Mouse (Mus musculus) midbrain, postnatal 0 days (tissue): ENCODE data around the gene Zc3h12a. TPM values are rescaled to one million over a fixed set of nuclear protein-coding genes. Genes with fewer than 3 reads are reported as not detected.
A peak's percentile ranks its signal among the peaks of the same experiment; 100 is the strongest.

ENCODE experiments used
- ATAC-seq: fragments of 200-750 bp; cut with Nextera tagmentation; 2 replicates; pipeline ENCODE4 v1.8.0; 2017; ENCODE audit warnings: moderate number of reproducible peaks, mild to moderate bottlenecking, moderate TSS enrichment, moderate library complexity; ENCODE audit not compliant: low FRiP score
- DNase-seq: peaks from one replicate; pipeline ENCODE4 v3.0.0-alpha.2; 2015; ENCODE audit warnings: low spot score
- H3K27ac ChIP-seq: fragments of 300-500 bp; sonication (generic); 2 replicates; pipeline ENCODE4 v1.5.1; 2014; ENCODE audit warnings: low read depth, mild to moderate bottlenecking, low read length, mixed read lengths
- H3K27me3 ChIP-seq: fragments of 300-500 bp; sonication (generic); 2 replicates; pipeline ENCODE4 v1.6.1; 2014; ENCODE audit warnings: low read length, control low read depth, mixed read lengths; ENCODE audit not compliant: insufficient read depth
- H3K36me3 ChIP-seq: fragments of 300-500 bp; sonication (generic); 2 replicates; pipeline ENCODE4 v1.6.1; 2014; ENCODE audit warnings: low read length, control low read depth, mixed read lengths; ENCODE audit not compliant: insufficient read depth
- H3K4me1 ChIP-seq: fragments of 300-500 bp; sonication (generic); 2 replicates; pipeline ENCODE4 v1.6.1; 2014; ENCODE audit warnings: mild to moderate bottlenecking, control low read depth, antibody characterized with exemption, low read length, mixed read lengths; ENCODE audit not compliant: insufficient read depth
- H3K4me2 ChIP-seq: fragments of 300-500 bp; sonication (generic); 2 replicates; pipeline ENCODE4 v1.6.1; 2014; ENCODE audit warnings: low read depth, mild to moderate bottlenecking, low read length, mixed read lengths; ENCODE audit not compliant: poor library complexity, severe bottlenecking
- H3K4me3 ChIP-seq: fragments of 300-500 bp; sonication (generic); 2 replicates; pipeline ENCODE4 v1.5.1; 2014; ENCODE audit warnings: low read depth, mild to moderate bottlenecking, low read length, moderate library complexity
- H3K9ac ChIP-seq: fragments of 300-500 bp; sonication (generic); replicated peaks from 2 replicates; pipeline ENCODE4 v1.6.1; 2014; ENCODE audit warnings: mild to moderate bottlenecking, low read length, moderate library complexity, mixed read lengths; ENCODE audit not compliant: poor library complexity, severe bottlenecking
- H3K9me3 ChIP-seq: fragments of 300-500 bp; sonication (generic); 2 replicates; pipeline ENCODE4 v1.6.1; 2016; ENCODE audit warnings: low read length, control low read depth
- CTCF ChIP-seq: IDR thresholded peaks from 2 replicates; pipeline ENCODE4 v1.5.1; 2016; ENCODE audit warnings: antibody characterized with exemption, mild to moderate bottlenecking
- WGBS: fragments of 180-500 bp; shearing (Covaris S2); extraction: QIAGEN DNeasy Blood & Tissue Kit; methylation state at CpG from one replicate; pipeline ENCODE4 v1.1.7; 2014; 5-methylcytosine and 5-hydroxymethylcytosine counted together
- polyA plus RNA-seq: library from polyadenylated mRNA; unstranded; fragments of >200 nt; fragmentation: Nextera tagmentation; extraction: Ambion mirVana; gene quantifications from 2 replicates; pipeline ENCODE4 v1.2.1, GENCODE M21; 2015
- total RNA-seq: library from RNA; depleted of rRNA; stranded (reverse); fragments of >200 nt; gene quantifications from 2 replicates; pipeline ENCODE4 v1.2.3, GENCODE M21; 2014

Zc3h12a gene
- total and polyA plus RNA-seq, 2 experiments from 2014 or later: 0.12 to 0.88 TPM

GRCm38 (mm10) chr4:125122431-125123278 is 5.0 kb downstream of the Zc3h12a start:
- no peak overlapping the region for H3K9ac ChIP-seq
- no peak overlapping the region for H3K4me3 ChIP-seq
- TF ChIP-seq CTCF: no peak
- peaks cover 4% of the 10 kb centered on the region; the same call in 1 of the 2 replicates for H3K27me3 ChIP-seq
- ATAC-seq (no peak), DNase-seq (no peak)
- no peaks in the 10 kb centered on the region for H3K9me3 ChIP-seq
- H3K4me1 ChIP-seq: peaks cover 7% of the 10 kb centered on the region; the same call in 1 of the 2 replicates
- H3K27ac ChIP-seq: no peak overlapping the region
- WGBS: 30% methylated on average over 16 of the region's 16 CpGs
- H3K4me2 ChIP-seq: no peak overlapping the region
- no peaks in the 10 kb centered on the region for H3K36me3 ChIP-seq

GRCm38 (mm10) chr4:125119721-125120120 is 7.9 kb downstream of the Zc3h12a start:
- 96% methylated on average over 11 of the region's 11 CpGs for WGBS
- no peak overlapping the region for H3K27ac ChIP-seq
- no peak for TF ChIP-seq CTCF
- no peak overlapping the region for H3K4me2 ChIP-seq
- H3K4me3 ChIP-seq: no peak overlapping the region
- DNase-seq (no peak), ATAC-seq (no peak)
- H3K9me3 ChIP-seq: no peaks in the 10 kb centered on the region
- H3K4me1 ChIP-seq: 0 out of 2 replicates have a peak, but pooled peaks cover 3% of the 10 kb centered on the region
- no peak overlapping the region for H3K9ac ChIP-seq
- no peaks in the 10 kb centered on the region for H3K36me3 ChIP-seq
- H3K27me3 ChIP-seq: no peaks in the 10 kb centered on the region

DNA sequence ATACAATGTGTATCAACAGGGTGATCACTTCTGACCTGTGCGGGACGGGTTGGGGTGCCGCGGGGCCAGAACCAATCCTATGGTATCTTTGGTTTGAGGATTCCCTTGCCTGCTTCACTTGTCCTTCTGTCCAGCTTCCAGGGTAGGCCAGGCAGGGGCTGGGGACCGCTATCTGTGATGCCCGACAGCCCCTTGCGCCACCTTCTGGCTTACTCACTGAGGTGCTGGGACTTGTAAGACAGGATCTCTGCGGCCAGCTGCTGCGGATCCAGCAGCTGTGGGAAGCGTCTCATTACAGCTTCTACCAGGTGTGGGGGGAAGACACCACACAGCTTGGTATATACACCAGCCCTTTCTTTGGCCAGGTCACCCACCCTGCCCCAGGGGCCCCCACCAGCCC is 8.6 kb downstream of the Zc3h12a start:
- ATAC-seq: no peak
- Histone ChIP-seq H3K4me1 (0 out of 2 replicates have a peak, but pooled peaks cover 1% of the 10 kb centered on the region), H3K4me3 (no peak overlapping the region), H3K9me3 (no peaks in the 10 kb centered on the region), H3K9ac (no peak overlapping the region), H3K36me3 (no peaks in the 10 kb centered on the region), H3K27me3 (no peaks in the 10 kb centered on the region), H3K27ac (no peak overlapping the region), H3K4me2 (no peak overlapping the region)
- DNase-seq: no peak
- 32% methylated on average over 10 of the region's 10 CpGs for WGBS
- TF ChIP-seq CTCF: peak; percentile 55

- DNase-seq (no peak), ATAC-seq (no peak)
- WGBS: 84% methylated on average over 7 of the region's 7 CpGs
- peak overlapping the region; percentile 44; the same call in 1 of the 2 replicates for H3K9ac ChIP-seq
- no peak overlapping the region for H3K27ac ChIP-seq
- no peaks in the 10 kb centered on the region for H3K9me3 ChIP-seq
- no peaks in the 10 kb centered on the region for H3K4me1 ChIP-seq
- H3K36me3 ChIP-seq: no peaks in the 10 kb centered on the region
- H3K27me3 ChIP-seq: no peaks in the 10 kb centered on the region
- no peak overlapping the region for H3K4me3 ChIP-seq
- H3K4me2 ChIP-seq: no peak overlapping the region
- TF ChIP-seq CTCF: no peak
Observed at GRCm38 (mm10) chr4:125117902-125118320, 9.7 kb downstream of the Zc3h12a start.

- no peak overlapping the region for H3K4me2 ChIP-seq
- 70% methylated on average over 13 of the region's 13 CpGs for WGBS
- no peak for DNase-seq
- no peak for ATAC-seq
- no peak overlapping the region for H3K4me3 ChIP-seq
- H3K36me3 ChIP-seq: peaks cover 1% of the 10 kb centered on the region; the same call in 1 of the 2 replicates
- TF ChIP-seq CTCF: no peak
- no peak overlapping the region for H3K27ac ChIP-seq
- no peaks in the 10 kb centered on the region for H3K4me1 ChIP-seq
- H3K9me3 ChIP-seq: no peaks in the 10 kb centered on the region
- H3K27me3 ChIP-seq: no peaks in the 10 kb centered on the region
- H3K9ac ChIP-seq: no peak overlapping the region
Observed at GRCm38 (mm10) chr4:125116929-125117328, 10.7 kb downstream of the Zc3h12a start.
